Mouse (Mus musculus) hindbrain, embryonic 12.5 days (tissue): ENCODE data around the gene Sh3pxd2a. TPM values are rescaled to one million over a fixed set of nuclear protein-coding genes. Genes with fewer than 3 reads are reported as not detected.

Experiments
- ATAC-seq: fragments of 200-750 bp; cut with Nextera tagmentation; 2 replicates; pipeline ENCODE4 v1.8.0; 2017; ENCODE audit warnings: moderate TSS enrichment; ENCODE audit not compliant: low FRiP score
- H3K27ac ChIP-seq: fragments of 300-500 bp; sonication (generic); 2 replicates; pipeline ENCODE4 v1.5.1; 2016; ENCODE audit warnings: mild to moderate bottlenecking
- H3K27me3 ChIP-seq: fragments of 300-500 bp; sonication (generic); 2 replicates; pipeline ENCODE4 v1.6.1; 2016; ENCODE audit warnings: mild to moderate bottlenecking
- H3K36me3 ChIP-seq: fragments of 300-500 bp; sonication (generic); 2 replicates; pipeline ENCODE4 v1.6.1; 2016; ENCODE audit warnings: mild to moderate bottlenecking
- H3K4me1 ChIP-seq: fragments of 300-500 bp; sonication (generic); 2 replicates; pipeline ENCODE4 v1.6.1; 2016
- H3K4me2 ChIP-seq: fragments of 300-500 bp; sonication (generic); replicated peaks from 2 replicates; pipeline ENCODE4 v1.6.1; 2016; ENCODE audit warnings: mild to moderate bottlenecking
- H3K4me3 ChIP-seq: fragments of 300-500 bp; sonication (generic); 2 replicates; pipeline ENCODE4 v1.5.1; 2016; ENCODE audit warnings: mild to moderate bottlenecking
- H3K9ac ChIP-seq: fragments of 300-500 bp; sonication (generic); 2 replicates; pipeline ENCODE4 v1.6.1; 2016; ENCODE audit warnings: mild to moderate bottlenecking, moderate library complexity
- H3K9me3 ChIP-seq: fragments of 300-500 bp; sonication (generic); replicated peaks from 2 replicates; pipeline ENCODE4 v1.6.1; 2016; ENCODE audit warnings: mild to moderate bottlenecking
- WGBS: fragments of 180-500 bp; shearing (Covaris S2); methylation state at CpG from one replicate; pipeline ENCODE4 v1.1.7; 2016; 5-methylcytosine and 5-hydroxymethylcytosine counted together
- polyA plus RNA-seq: library from polyadenylated mRNA; unstranded; fragments of >200 nt; fragmentation: Nextera tagmentation; extraction: Ambion mirVana; gene quantifications from 2 replicates; pipeline ENCODE4 v1.2.1, GENCODE M21; 2016

The Sh3pxd2a gene
- polyA plus RNA-seq, 1 experiment from 2014 or later, result 3.9 TPM

- 91% methylated on average over 10 of the region's 10 CpGs for WGBS
- Histone ChIP-seq H3K27me3 (peaks cover 2% of the 10 kb centered on the region; the same call in 1 of the 2 replicates), H3K9ac (no peak overlapping the region), H3K4me1 (peaks cover 58% of the 10 kb centered on the region), H3K27ac (no peak overlapping the region), H3K36me3 (no peaks in the 10 kb centered on the region), H3K9me3 (no peaks in the 10 kb centered on the region), H3K4me2 (no peak overlapping the region), H3K4me3 (no peak overlapping the region)
- no peak for ATAC-seq
Measured at GRCm38 (mm10) chr19:47452682-47453081, 11.5 kb downstream of the Sh3pxd2a start.

- peaks cover 58% of the 10 kb centered on the region for H3K4me1 ChIP-seq
- no peak overlapping the region for H3K9ac ChIP-seq
- no peak for ATAC-seq
- no peak overlapping the region for H3K4me2 ChIP-seq
- H3K9me3 ChIP-seq, result no peaks in the 10 kb centered on the region
- 90% methylated on average over 5 of the region's 7 CpGs for WGBS
- no peaks in the 10 kb centered on the region for H3K36me3 ChIP-seq
- no peak overlapping the region for H3K27ac ChIP-seq
- no peak overlapping the region for H3K4me3 ChIP-seq
- H3K27me3 ChIP-seq, result peaks cover 2% of the 10 kb centered on the region; the same call in 1 of the 2 replicates
Measured at GRCm38 (mm10) chr19:47452211-47452610, 12.0 kb downstream of the Sh3pxd2a start.

GRCm38 (mm10) chr19:47451476-47452113, 12.6 kb downstream of the Sh3pxd2a start:
- WGBS, result 75% methylated on average over 10 of the region's 10 CpGs
- no peak overlapping the region for H3K9ac ChIP-seq
- H3K4me2 ChIP-seq, result no peak overlapping the region
- H3K4me3 ChIP-seq, result no peak overlapping the region
- H3K36me3 ChIP-seq, result no peaks in the 10 kb centered on the region
- no peak for ATAC-seq
- peaks cover 60% of the 10 kb centered on the region for H3K4me1 ChIP-seq
- H3K27ac ChIP-seq, result no peak overlapping the region
- H3K9me3 ChIP-seq, result no peaks in the 10 kb centered on the region
- peaks cover 2% of the 10 kb centered on the region; the same call in 1 of the 2 replicates for H3K27me3 ChIP-seq

- ATAC-seq, result peak; percentile 39; the same call in 1 of the 2 replicates
Measured at GRCm38 (mm10) chr19:47450261-47451137, 13.7 kb downstream of the Sh3pxd2a start.

GRCm38 (mm10) chr19:47449513-47450227, 14.5 kb downstream of the Sh3pxd2a start:
- H3K4me3 ChIP-seq, result no peak overlapping the region
- no peak overlapping the region for H3K4me2 ChIP-seq
- no peak for ATAC-seq
- WGBS, result 48% methylated on average over 4 of the region's 4 CpGs
- no peak overlapping the region for H3K27ac ChIP-seq
- H3K9ac ChIP-seq, result no peak overlapping the region
- peaks cover 67% of the 10 kb centered on the region for H3K4me1 ChIP-seq
- H3K27me3 ChIP-seq, result peaks cover 2% of the 10 kb centered on the region; the same call in 1 of the 2 replicates
- no peaks in the 10 kb centered on the region for H3K9me3 ChIP-seq
- no peaks in the 10 kb centered on the region for H3K36me3 ChIP-seq

More at GRCm38 (mm10) chr19:47450261-47451137, 13.7 kb downstream of the Sh3pxd2a start:
- 28% methylated on average over 8 of the region's 8 CpGs for WGBS
- H3K27me3 ChIP-seq, result peaks cover 2% of the 10 kb centered on the region; the same call in 1 of the 2 replicates
- no peak overlapping the region for H3K4me2 ChIP-seq
- H3K4me3 ChIP-seq, result no peak overlapping the region
- no peak overlapping the region for H3K9ac ChIP-seq
- no peaks in the 10 kb centered on the region for H3K36me3 ChIP-seq
- no peak overlapping the region; the same call in 1 of the 2 replicates for H3K27ac ChIP-seq
- no peaks in the 10 kb centered on the region for H3K9me3 ChIP-seq
- H3K4me1 ChIP-seq, result peaks cover 63% of the 10 kb centered on the region

- WGBS, result 76% methylated on average over 14 of the region's 14 CpGs
- peaks cover 67% of the 10 kb centered on the region for H3K4me1 ChIP-seq
- H3K36me3 ChIP-seq, result no peaks in the 10 kb centered on the region
- H3K27me3 ChIP-seq, result peaks cover 2% of the 10 kb centered on the region; the same call in 1 of the 2 replicates
- no peak overlapping the region for H3K27ac ChIP-seq
- no peak for ATAC-seq
- H3K9me3 ChIP-seq, result no peaks in the 10 kb centered on the region
- H3K9ac ChIP-seq, result no peak overlapping the region
- no peak overlapping the region for H3K4me2 ChIP-seq
- H3K4me3 ChIP-seq, result no peak overlapping the region
Measured at GRCm38 (mm10) chr19:47448618-47449151, 15.5 kb downstream of the Sh3pxd2a start.

GRCm38 (mm10) chr19:47446841-47447365, 17.3 kb downstream of the Sh3pxd2a start:
- Histone ChIP-seq H3K27me3 (peaks cover 2% of the 10 kb centered on the region; the same call in 1 of the 2 replicates), H3K9me3 (no peaks in the 10 kb centered on the region), H3K4me1 (peaks cover 77% of the 10 kb centered on the region), H3K36me3 (no peaks in the 10 kb centered on the region), H3K4me3 (no peak overlapping the region), H3K27ac (no peak overlapping the region), H3K9ac (no peak overlapping the region), H3K4me2 (0 out of 2 replicates have a peak overlapping the region, but pooled peaks have one; percentile 1)
- ATAC-seq, result no peak
- WGBS, result 38% methylated on average over 9 of the region's 9 CpGs

- H3K4me2 ChIP-seq, result no peak overlapping the region
- H3K27me3 ChIP-seq, result peaks cover 2% of the 10 kb centered on the region; the same call in 1 of the 2 replicates
- no peaks in the 10 kb centered on the region for H3K36me3 ChIP-seq
- no peak overlapping the region for H3K27ac ChIP-seq
- H3K4me1 ChIP-seq, result peaks cover 75% of the 10 kb centered on the region
- 89% methylated on average over 9 of the region's 9 CpGs for WGBS
- H3K9me3 ChIP-seq, result no peaks in the 10 kb centered on the region
- ATAC-seq, result no peak
- H3K9ac ChIP-seq, result no peak overlapping the region
- no peak overlapping the region for H3K4me3 ChIP-seq
Measured at GRCm38 (mm10) chr19:47446130-47446529, 18.1 kb downstream of the Sh3pxd2a start.

GRCm38 (mm10) chr19:47445726-47446125, 18.5 kb downstream of the Sh3pxd2a start:
- Histone ChIP-seq H3K9ac (no peak overlapping the region), H3K4me1 (peaks cover 70% of the 10 kb centered on the region), H3K4me2 (no peak overlapping the region), H3K27ac (no peak overlapping the region), H3K27me3 (peaks cover 2% of the 10 kb centered on the region; the same call in 1 of the 2 replicates), H3K9me3 (no peaks in the 10 kb centered on the region), H3K36me3 (no peaks in the 10 kb centered on the region), H3K4me3 (no peak overlapping the region)
- no peak for ATAC-seq
- 83% methylated on average over 6 of the region's 6 CpGs for WGBS

- Histone ChIP-seq H3K36me3 (no peaks in the 10 kb centered on the region), H3K27ac (no peak overlapping the region), H3K4me2 (no peak overlapping the region), H3K27me3 (peaks cover 2% of the 10 kb centered on the region; the same call in 1 of the 2 replicates), H3K4me3 (no peak overlapping the region), H3K9me3 (no peaks in the 10 kb centered on the region), H3K9ac (no peak overlapping the region), H3K4me1 (peaks cover 58% of the 10 kb centered on the region)
- WGBS, result 38% methylated on average over 12 of the region's 12 CpGs
- ATAC-seq, result no peak
Measured at GRCm38 (mm10) chr19:47444488-47444887, 19.7 kb downstream of the Sh3pxd2a start.

GRCm38 (mm10) chr19:47442294-47442627, 21.9 kb downstream of the Sh3pxd2a start:
- ATAC-seq, result no peak
- Histone ChIP-seq H3K27ac (no peak overlapping the region), H3K4me3 (no peak overlapping the region), H3K9me3 (no peaks in the 10 kb centered on the region), H3K27me3 (no peaks in the 10 kb centered on the region), H3K4me1 (peaks cover 46% of the 10 kb centered on the region), H3K4me2 (no peak overlapping the region), H3K36me3 (no peaks in the 10 kb centered on the region), H3K9ac (no peak overlapping the region)
- 69% methylated on average over 6 of the region's 6 CpGs for whole genome bisulfite sequencing
